Mouse (Mus musculus): ENCODE results near the gene Uba52. TPM values are rescaled to one million over a fixed set of nuclear protein-coding genes. Genes with fewer than 3 reads are reported as not detected.

Uba52 gene
- total and polyA plus RNA-seq, 2 experiments from 2014 or later: 887 to 1,011 TPM

GRCm38 (mm10) chr8:70490880-70491495, 19.6 kb downstream of the Uba52 start:
- H3K4me2 ChIP-seq (ENCODE audit: low read depth, low read length): no peak overlapping the region
- DNase-seq (ENCODE audit: low spot score): no peak
- 5% methylated on average over 20 of the region's 20 CpGs for WGBS
- H3K4me1 ChIP-seq (ENCODE audit: control insufficient read depth, insufficient read depth): peaks cover 27% of the 10 kb centered on the region
- peaks cover 99% of the 10 kb centered on the region for H3K27me3 ChIP-seq (ENCODE audit: control insufficient read depth, insufficient read depth, low read length)
- no peak for ATAC-seq (ENCODE audit: insufficient read depth, low read depth)
- no peak overlapping the region for H3K27ac ChIP-seq (ENCODE audit: low read depth)
- no peaks in the 10 kb centered on the region for H3K9me3 ChIP-seq (replicated peaks; ENCODE audit: control insufficient read depth, low read length)
- TF ChIP-seq EP300 (IDR thresholded peaks at IDR 0.05; ENCODE audit: low read depth): no peak
- TF ChIP-seq CTCF (IDR thresholded peaks at IDR 0.05; ENCODE audit: low read depth): no peak
- no peaks in the 10 kb centered on the region for H3K36me3 ChIP-seq (replicated peaks; ENCODE audit: control insufficient read depth, insufficient read depth, low read length)
- H3K4me3 ChIP-seq (ENCODE audit: low read depth, low read length): no peak overlapping the region
- H3K9ac ChIP-seq (replicated peaks; ENCODE audit: low read depth, low read length): no peak overlapping the region

- ATAC-seq (ENCODE audit: insufficient read depth, low read depth) (no peak), DNase-seq (ENCODE audit: low spot score) (no peak)
- H3K36me3 ChIP-seq (replicated peaks; ENCODE audit: control insufficient read depth, insufficient read depth, low read length): no peaks in the 10 kb centered on the region
- no peak overlapping the region for H3K4me2 ChIP-seq (ENCODE audit: low read depth, low read length)
- no peak overlapping the region for H3K27ac ChIP-seq (ENCODE audit: low read depth)
- H3K9ac ChIP-seq (replicated peaks; ENCODE audit: low read depth, low read length): no peak overlapping the region
- WGBS: 24% methylated on average over 10 of the region's 10 CpGs
- H3K9me3 ChIP-seq (replicated peaks; ENCODE audit: control insufficient read depth, low read length): no peaks in the 10 kb centered on the region
- peaks cover 27% of the 10 kb centered on the region for H3K4me1 ChIP-seq (ENCODE audit: control insufficient read depth, insufficient read depth)
- peaks cover 99% of the 10 kb centered on the region for H3K27me3 ChIP-seq (ENCODE audit: control insufficient read depth, insufficient read depth, low read length)
- TF ChIP-seq CTCF (IDR thresholded peaks at IDR 0.05; ENCODE audit: low read depth): no peak
- no peak for TF ChIP-seq EP300 (IDR thresholded peaks at IDR 0.05; ENCODE audit: low read depth)
- H3K4me3 ChIP-seq (ENCODE audit: low read depth, low read length): no peak overlapping the region
Observed at GRCm38 (mm10) chr8:70490061-70490879, 20.3 kb downstream of the Uba52 start.

DNA sequence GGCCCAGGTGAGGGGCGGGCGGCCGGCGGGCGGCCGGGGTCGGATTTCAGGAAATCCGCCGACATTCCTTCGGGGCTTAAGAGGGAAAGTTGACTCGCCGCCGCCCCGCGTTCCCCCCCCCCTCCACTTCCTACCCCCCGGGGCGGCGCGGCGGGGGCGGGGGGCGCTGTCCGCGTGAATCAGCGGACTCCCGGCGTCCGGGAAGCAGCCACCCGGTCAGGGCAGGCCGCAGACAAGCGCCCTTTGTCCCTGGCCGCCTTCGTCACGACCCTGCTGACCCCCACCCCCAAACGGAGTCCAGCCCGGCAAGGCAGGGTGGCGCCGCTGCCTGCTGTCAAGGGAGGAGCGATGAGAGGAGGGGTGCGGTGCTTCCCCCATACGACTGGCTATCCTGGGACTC, 21.0 kb downstream of the Uba52 start:
- peak overlapping the region; percentile 38 for H3K4me3 ChIP-seq (ENCODE audit: low read depth, low read length)
- no peak overlapping the region; the same call in 1 of the 2 replicates for H3K9ac ChIP-seq (replicated peaks; ENCODE audit: low read depth, low read length)
- peak overlapping the region; percentile 59 for H3K4me2 ChIP-seq (ENCODE audit: low read depth, low read length)
- ATAC-seq (ENCODE audit: insufficient read depth, low read depth) (no peak), DNase-seq (ENCODE audit: low spot score) (no peak)
- H3K4me1 ChIP-seq (ENCODE audit: control insufficient read depth, insufficient read depth): peaks cover 27% of the 10 kb centered on the region
- H3K36me3 ChIP-seq (replicated peaks; ENCODE audit: control insufficient read depth, insufficient read depth, low read length): no peaks in the 10 kb centered on the region
- peaks cover 99% of the 10 kb centered on the region for H3K27me3 ChIP-seq (ENCODE audit: control insufficient read depth, insufficient read depth, low read length)
- no peaks in the 10 kb centered on the region for H3K9me3 ChIP-seq (replicated peaks; ENCODE audit: control insufficient read depth, low read length)
- TF ChIP-seq EP300 (IDR thresholded peaks at IDR 0.05; ENCODE audit: low read depth) (no peak), CTCF (IDR thresholded peaks at IDR 0.05; ENCODE audit: low read depth) (no peak)
- no peak overlapping the region for H3K27ac ChIP-seq (ENCODE audit: low read depth)
- WGBS: 1% methylated on average over 30 of the region's 41 CpGs

DNA sequence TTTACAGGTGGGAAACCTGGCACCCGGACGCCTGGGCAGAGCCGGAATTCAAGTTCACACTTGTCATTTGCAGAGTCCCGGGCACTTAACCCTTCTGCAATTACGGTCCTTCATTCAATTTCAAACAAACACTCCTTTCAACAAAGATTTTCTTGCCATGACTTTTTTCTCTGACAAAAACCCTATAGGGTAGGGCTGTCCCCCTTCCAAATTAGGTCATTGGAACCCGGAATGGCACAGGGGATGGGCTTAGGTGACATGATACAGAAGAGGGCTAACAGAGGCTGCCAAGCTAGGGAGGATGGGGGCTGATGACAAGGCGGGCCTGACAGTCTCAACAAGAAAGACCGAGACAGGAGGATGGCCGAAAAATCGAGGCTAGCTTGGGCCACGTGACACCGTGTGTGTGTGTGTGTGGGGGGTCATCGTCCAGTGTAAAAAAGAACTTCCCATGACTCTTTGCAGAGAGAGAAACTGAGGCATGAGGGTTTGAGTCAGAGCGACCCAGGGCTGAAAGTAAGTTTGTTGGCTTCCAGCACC, 21.6 kb downstream of the Uba52 start:
- WGBS: 5% methylated on average over 14 of the region's 14 CpGs
- no peak for DNase-seq (ENCODE audit: low spot score)
- Histone ChIP-seq H3K27me3 (ENCODE audit: control insufficient read depth, insufficient read depth, low read length) (peaks cover 98% of the 10 kb centered on the region), H3K4me1 (ENCODE audit: control insufficient read depth, insufficient read depth) (peaks cover 27% of the 10 kb centered on the region), H3K9ac (replicated peaks; ENCODE audit: low read depth, low read length) (no peak overlapping the region; the same call in 1 of the 2 replicates), H3K4me2 (ENCODE audit: low read depth, low read length) (peak overlapping the region; percentile 59), H3K27ac (ENCODE audit: low read depth) (no peak overlapping the region), H3K9me3 (replicated peaks; ENCODE audit: control insufficient read depth, low read length) (no peaks in the 10 kb centered on the region), H3K4me3 (ENCODE audit: low read depth, low read length) (peak overlapping the region; percentile 38), H3K36me3 (replicated peaks; ENCODE audit: control insufficient read depth, insufficient read depth, low read length) (no peaks in the 10 kb centered on the region)
- TF ChIP-seq CTCF (IDR thresholded peaks at IDR 0.05; ENCODE audit: low read depth): no peak
- no peak for TF ChIP-seq EP300 (IDR thresholded peaks at IDR 0.05; ENCODE audit: low read depth)
- ATAC-seq (ENCODE audit: insufficient read depth, low read depth): no peak

DNA sequence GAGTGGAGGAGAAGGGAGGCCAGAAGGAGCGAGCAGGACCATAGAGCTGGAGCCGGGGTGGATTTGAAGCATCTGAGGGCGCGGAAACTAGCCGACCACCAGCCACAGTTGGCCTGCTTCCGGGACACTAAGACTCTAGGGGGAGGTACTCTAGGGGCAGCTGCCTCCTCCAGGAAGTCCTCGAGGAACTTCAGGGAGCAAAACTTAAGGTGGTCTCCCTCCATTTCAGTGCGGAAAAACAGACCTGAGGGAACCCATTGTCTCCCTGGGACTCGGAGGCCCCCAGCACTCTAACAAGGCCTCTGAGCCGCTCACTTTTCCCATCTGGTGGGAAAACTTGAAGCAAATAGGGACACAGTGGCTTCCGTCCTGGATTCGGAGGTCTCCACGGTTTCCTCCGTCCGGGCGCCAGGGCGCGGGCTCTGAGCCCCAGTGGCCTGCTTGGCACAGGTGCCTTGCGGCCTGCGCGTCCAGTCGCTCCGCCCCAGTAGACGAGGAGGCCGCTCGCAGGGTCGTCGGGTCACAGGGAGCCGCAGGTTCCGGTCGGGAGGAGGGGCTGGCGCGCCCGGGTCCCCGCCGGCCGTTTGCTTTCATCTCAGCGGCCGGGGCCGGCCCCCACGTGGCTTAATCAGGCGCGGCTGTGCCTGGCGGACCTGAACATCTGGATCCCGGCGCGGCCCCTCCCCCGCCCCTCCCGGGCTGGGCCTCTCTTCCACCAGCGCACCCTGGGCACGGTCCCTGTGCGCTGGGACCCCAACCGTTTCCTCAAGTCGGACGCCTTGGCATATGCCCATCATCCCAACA, 22.4 kb downstream of the Uba52 start:
- Histone ChIP-seq H3K4me2 (ENCODE audit: low read depth, low read length) (peak overlapping the region; percentile 57), H3K4me3 (ENCODE audit: low read depth, low read length) (peak overlapping the region; percentile 38), H3K36me3 (replicated peaks; ENCODE audit: control insufficient read depth, insufficient read depth, low read length) (no peaks in the 10 kb centered on the region), H3K27me3 (ENCODE audit: control insufficient read depth, insufficient read depth, low read length) (peaks cover 98% of the 10 kb centered on the region), H3K9ac (replicated peaks; ENCODE audit: low read depth, low read length) (no peak overlapping the region), H3K9me3 (replicated peaks; ENCODE audit: control insufficient read depth, low read length) (no peaks in the 10 kb centered on the region), H3K4me1 (ENCODE audit: control insufficient read depth, insufficient read depth) (peaks cover 20% of the 10 kb centered on the region), H3K27ac (ENCODE audit: low read depth) (no peak overlapping the region)
- WGBS: 3% methylated on average over 54 of the region's 55 CpGs
- DNase-seq (ENCODE audit: low spot score) (no peak), ATAC-seq (ENCODE audit: insufficient read depth, low read depth) (no peak)
- TF ChIP-seq CTCF (IDR thresholded peaks at IDR 0.05; ENCODE audit: low read depth) (no peak), EP300 (IDR thresholded peaks at IDR 0.05; ENCODE audit: low read depth) (no peak)

All from heart, postnatal 0 days (tissue).